Mouse (Mus musculus): ENCODE measurements around the gene Pde6h. TPM values are rescaled to one million over a fixed set of nuclear protein-coding genes. Genes with fewer than 3 reads are reported as not detected.

The Pde6h gene
- total RNA-seq, 2 experiments from 2014 or later: not detected

- DNase-seq (ENCODE audit: low spot score in 2 of 2): no peak
Measured at GRCm38 (mm10) chr6:136910247-136910890, 13.3 kb upstream of the Pde6h start.

GRCm38 (mm10) chr6:136912751-136913265 is 10.8 kb upstream of the Pde6h start:
- DNase-seq (ENCODE audit: low spot score in 2 of 2): no peak

GRCm38 (mm10) chr6:136913384-136914126 is 10.1 kb upstream of the Pde6h start:
- peak in 1 of 2 experiments; percentile 53 for DNase-seq (ENCODE audit: low spot score in 2 of 2)

GRCm38 (mm10) chr6:136914234-136914633 is 9.4 kb upstream of the Pde6h start:
- DNase-seq (ENCODE audit: low spot score in 2 of 2): no peak

GRCm38 (mm10) chr6:136915721-136916395 is 7.8 kb upstream of the Pde6h start:
- DNase-seq (ENCODE audit: low spot score in 2 of 2): no peak

GRCm38 (mm10) chr6:136917885-136918284 is 5.7 kb upstream of the Pde6h start:
- no peak for DNase-seq (ENCODE audit: low spot score in 2 of 2)

GRCm38 (mm10) chr6:136920320-136921257 is 3.0 kb upstream of the Pde6h start:
- DNase-seq (ENCODE audit: low spot score in 2 of 2): peak; percentile 59 to 78

GRCm38 (mm10) chr6:136921601-136922000 is 2.0 kb upstream of the Pde6h start:
- no peak for DNase-seq (ENCODE audit: low spot score in 2 of 2)

GRCm38 (mm10) chr6:136922080-136922479 is 1.6 kb upstream of the Pde6h start, which contains the start of gene Erp27:
Gene Erp27, minus strand, starts transcription at chr6:136922180.
- DNase-seq (ENCODE audit: low spot score in 2 of 2): no peak

- no peak for DNase-seq (ENCODE audit: low spot score in 2 of 2)
Measured at GRCm38 (mm10) chr6:136922871-136923270, 761 bp upstream of the Pde6h start.

- DNase-seq (ENCODE audit: low spot score in 2 of 2): no peak
Measured at GRCm38 (mm10) chr6:136925049-136925448, 1.4 kb downstream of the Pde6h start.

- no peak for DNase-seq (ENCODE audit: low spot score in 2 of 2)
Measured at GRCm38 (mm10) chr6:136927626-136928025, 4.0 kb downstream of the Pde6h start.

GRCm38 (mm10) chr6:136930677-136931076 is 7.0 kb downstream of the Pde6h start:
- DNase-seq (ENCODE audit: low spot score in 2 of 2): no peak

- DNase-seq (ENCODE audit: low spot score in 2 of 2): no peak
Measured at GRCm38 (mm10) chr6:136931246-136931645, 7.6 kb downstream of the Pde6h start.

- DNase-seq (ENCODE audit: low spot score in 2 of 2): no peak
Measured at GRCm38 (mm10) chr6:136934068-136934467, 10.4 kb downstream of the Pde6h start.

- no peak for DNase-seq (ENCODE audit: low spot score in 2 of 2)
Measured at GRCm38 (mm10) chr6:136935233-136935632, 11.6 kb downstream of the Pde6h start.

- DNase-seq (ENCODE audit: low spot score in 2 of 2): no peak
Measured at GRCm38 (mm10) chr6:136936361-136936760, 12.7 kb downstream of the Pde6h start.

- DNase-seq (ENCODE audit: low spot score in 2 of 2): no peak
Measured at GRCm38 (mm10) chr6:136937117-136937516, 13.5 kb downstream of the Pde6h start.

GRCm38 (mm10) chr6:136938331-136939126 is 14.9 kb downstream of the Pde6h start:
- no peak for DNase-seq (ENCODE audit: low spot score in 2 of 2)

Measured in gastrocnemius, postnatal 4 days (tissue).